Mouse (Mus musculus) retina, embryonic 14.5 days (tissue): ENCODE results near the gene Olfr1344.
"Not testable (repeated sequence)": the region's sequence is repeated elsewhere in the genome, so short reads cannot be mapped to it uniquely, and the experiment has no call there.

Experiments
- DNase-seq: peaks from one replicate; pipeline ENCODE4 v3.0.0-alpha.2; 2015; ENCODE audit warnings: low spot score

The Olfr1344 gene

DNA sequence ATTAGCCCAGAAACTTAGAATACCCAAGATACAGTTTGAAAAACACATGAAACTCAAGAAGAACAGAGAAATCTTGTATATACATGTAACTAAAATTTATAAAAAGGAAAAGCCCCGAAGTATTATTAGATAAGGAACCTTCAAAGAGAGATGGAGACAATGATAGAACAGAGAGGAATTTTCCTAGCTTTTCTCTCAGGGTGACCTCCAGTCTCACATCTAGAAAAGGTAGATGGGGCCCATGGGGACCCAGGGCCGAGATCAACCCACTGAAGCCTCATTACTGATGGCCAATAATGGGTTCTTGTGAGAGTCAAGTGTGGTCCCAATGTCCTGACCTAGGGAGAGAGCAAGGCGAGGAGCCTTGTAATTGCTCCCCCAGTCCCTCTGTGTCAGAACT lies at the start of gene Olfr1344:
Gene Olfr1344, plus strand, starts transcription at position 301 of the 400 bp plus-strand sequence.
- no peak for DNase-seq

DNA sequence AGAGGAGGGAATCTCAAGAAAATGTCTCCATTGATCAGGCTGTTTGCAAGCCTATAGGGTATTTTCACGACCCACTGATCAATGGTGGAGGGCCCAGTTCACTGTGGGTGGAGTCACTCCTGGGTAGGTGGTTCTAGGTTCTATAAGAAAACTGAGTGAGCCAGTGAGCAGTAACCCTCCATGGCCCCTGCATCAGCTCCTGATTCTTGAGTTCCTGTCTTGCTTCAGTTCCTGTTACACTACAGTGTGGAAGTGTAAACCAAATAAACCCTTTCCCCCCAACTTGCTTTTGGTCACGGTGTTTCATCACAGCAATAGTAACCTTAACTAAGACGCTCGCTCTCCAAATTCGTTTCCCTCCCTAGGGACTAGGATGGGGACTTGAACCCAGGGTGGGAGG lies 49.5 kb upstream of the Olfr1344 start:
- DNase-seq = no peak

DNA sequence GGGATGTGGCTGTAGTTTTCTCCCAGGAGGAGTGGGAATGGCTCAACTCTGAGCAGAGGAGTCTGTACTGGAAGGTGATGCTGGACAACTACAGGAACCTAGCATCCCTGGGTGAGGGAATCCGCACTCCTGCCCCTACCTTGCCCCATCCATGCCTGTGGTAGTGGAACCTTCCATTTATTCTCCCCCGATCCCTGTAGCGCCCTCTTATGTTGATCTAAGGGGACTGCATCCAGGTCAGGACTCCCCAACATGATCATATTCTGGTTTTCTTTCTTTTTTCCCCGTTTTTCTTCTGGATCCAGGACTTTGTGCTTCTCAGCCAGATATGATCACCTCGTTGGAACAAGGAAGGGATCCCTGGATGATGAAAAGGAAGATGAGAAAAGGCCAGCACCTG lies 49.0 kb upstream of the Olfr1344 start:
- no peak for DNase-seq

DNA sequence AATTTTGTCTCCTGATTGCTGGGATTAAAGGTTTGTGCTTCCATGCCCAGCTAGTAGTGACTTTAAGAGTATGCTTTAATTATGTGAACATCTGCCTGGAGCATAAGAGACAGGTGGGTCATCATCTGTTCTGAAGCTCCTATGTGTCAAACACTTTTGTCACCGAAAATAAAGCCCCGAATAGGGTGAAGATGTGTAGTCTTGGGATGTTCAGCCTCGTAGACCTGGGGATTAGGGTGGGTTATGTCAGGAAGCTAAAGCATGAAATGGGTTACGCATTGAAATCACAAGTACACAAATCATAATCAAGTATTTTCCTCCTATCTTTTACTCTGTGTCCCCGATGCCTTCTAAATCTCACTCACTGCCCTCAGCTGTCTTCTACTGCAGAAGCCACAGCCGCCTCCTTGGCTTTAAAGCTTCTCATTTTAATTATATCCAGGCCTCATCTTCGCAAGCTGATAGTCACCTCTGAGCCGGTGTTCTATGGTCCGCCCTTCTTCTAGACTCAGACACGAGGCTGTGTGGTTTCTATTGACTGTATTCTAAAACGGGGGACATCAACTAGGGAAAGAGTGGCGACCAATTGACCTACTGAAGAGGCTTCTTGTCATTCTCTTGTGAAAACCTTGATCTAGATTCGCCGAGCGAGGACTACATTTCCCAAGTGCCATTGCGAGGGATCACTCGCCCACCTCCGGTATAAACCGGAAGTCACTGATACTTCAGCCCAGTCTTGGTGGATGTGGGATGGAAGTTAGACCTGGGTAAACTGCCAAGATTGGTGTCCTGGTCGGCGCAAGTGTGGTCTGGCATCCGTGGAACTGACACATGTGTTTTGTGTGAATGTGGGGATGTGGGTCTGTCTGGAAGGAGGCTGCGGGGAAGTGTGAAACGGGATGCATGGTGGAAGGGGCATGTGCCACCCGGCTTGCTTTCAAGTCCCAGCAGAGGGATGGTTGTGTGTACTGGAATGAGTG lies 40.2 kb upstream of the Olfr1344 start, which contains the start of gene Smim17:
Gene Smim17, plus strand, starts transcription at position 720 of the 980 bp plus-strand sequence.
- peak; percentile 74 for DNase-seq

DNA sequence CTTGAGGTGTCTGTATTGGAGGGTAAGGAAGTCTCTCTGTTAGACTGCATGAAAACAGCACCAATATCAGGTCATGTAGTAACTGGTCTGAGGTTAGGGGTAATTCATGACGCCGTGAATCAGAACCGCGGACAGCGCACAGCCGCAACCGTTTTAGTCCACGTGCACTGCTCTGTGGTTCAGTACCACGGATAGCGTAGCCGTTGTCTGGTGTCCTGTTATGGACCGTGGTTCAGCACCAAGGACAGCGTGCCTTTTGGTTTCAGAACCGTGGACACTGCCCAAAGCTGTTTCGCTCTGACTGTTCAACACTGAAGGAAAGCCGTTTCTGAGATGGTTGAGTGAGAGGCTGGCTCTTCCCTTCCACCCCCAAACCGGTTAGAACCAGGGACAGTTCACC lies 28.4 kb upstream of the Olfr1344 start, which contains the start of gene Gm20715:
Gene Gm20715, plus strand, starts transcription at position 235 of the 400 bp plus-strand sequence.
- DNase-seq = peak; percentile 94

DNA sequence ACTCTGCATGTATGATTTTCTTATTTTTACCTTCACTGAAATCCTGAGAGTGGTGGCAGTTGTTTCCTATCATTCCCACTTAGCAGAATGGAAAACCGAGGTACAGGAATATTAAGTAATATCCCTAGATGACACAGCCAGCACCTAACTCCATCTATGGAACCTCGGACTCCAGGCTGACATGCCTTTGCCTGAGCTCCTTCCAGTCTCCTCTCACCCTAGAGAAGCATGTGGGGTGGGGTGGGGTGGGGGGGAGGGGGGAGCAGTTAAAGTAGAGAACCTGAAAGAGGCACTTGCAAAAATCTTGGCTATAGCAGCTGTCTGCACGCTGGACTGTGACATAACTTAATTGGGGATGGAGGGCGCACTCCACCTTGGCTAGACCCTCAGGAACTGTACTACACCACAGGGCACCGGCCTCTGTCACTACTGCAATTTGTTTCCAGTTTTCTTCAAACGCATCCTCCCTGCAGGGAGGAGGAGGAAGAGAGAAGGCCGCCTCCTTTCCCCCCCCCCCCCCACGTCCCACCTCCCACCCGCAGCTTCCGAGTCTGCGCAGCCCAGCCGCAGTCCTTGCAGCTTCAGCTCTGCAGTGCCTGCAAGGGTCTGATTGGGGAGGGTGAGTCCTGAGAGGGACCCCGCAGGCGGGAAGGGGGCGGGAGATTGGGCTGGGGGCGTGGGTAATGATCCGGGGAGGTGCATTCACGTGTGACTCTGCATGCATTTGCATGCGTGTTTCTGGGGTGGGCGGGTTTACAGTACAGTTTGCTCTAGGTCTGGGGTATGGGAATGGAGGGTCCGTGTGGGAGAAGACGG lies 23.7 kb upstream of the Olfr1344 start:
- no peak for DNase-seq

DNA sequence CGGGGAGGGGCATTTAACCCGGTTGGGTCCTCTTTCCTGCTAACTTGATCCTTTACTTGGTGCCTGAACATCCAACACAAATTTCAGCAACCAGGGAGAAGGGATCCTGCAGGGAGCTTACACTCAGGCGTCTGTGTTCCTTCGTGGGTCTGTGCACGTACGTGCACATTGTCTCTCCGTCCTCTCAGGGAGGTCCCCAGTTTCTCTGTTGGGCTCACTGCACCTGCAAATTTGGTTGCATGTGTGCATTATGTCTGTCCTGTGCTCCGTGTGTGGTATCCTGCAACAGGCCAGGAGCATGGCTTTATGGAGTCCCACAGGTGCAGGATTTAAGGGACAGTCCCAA lies 23.1 kb upstream of the Olfr1344 start:
- no peak for DNase-seq

DNA sequence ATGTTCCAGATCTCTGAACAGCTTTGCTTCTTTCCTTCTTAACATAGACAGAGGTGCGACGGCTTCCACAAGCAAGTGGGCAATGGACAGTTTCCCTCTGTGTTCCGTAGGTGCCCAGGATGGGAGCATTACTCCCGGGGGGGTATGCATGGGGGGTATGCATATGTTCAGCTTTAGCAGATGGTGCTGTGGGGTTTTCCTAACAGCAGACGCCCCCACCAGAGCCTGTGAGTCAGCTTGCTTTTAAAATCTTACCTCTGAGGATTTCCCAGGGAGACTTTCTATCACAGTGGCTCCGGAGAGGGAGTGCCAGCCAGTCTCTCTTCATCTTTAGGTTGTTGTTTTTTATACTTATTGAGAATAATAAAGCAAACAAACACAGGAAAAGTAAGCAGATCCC lies 18.6 kb upstream of the Olfr1344 start:
- no peak for DNase-seq

DNA sequence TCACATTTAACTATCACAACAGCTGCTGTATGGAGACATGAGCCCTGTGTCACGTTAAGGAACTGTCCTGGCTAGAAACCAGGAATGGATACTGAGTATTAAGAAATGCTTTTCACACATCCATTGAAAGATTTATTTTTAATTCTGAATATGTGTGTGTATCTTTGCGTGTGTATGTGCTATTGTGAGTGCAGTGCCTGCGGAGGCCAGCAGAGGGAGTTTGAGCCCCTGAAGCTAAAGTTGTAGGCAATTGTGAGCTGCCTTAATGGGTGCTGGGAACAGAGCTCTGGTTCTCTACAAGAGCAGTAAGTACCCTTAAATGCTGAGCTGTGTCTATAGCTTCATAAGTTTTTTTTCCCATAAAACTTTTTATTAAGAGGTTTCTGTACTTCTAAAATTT lies 9.1 kb upstream of the Olfr1344 start:
- no peak for DNase-seq

DNA sequence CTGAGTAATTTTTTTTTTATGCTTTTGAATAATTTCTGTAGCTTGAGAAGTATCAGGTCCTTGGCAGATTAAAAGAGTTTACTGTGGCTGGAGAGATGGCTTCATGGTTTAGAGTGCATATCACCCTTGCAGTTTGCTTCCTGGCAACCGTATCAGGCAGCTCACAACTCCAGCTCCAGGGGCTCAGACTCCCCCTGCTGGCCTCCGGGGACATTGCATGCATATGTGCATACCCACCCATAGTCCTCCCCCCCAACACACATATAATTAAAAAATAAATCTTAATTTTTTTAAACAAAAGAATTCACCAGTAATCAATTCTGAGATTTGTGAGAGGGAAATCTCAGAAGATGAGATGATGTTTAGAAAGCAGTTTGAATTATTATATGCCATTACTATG lies 8.1 kb upstream of the Olfr1344 start:
- DNase-seq = peak; percentile 37

DNA sequence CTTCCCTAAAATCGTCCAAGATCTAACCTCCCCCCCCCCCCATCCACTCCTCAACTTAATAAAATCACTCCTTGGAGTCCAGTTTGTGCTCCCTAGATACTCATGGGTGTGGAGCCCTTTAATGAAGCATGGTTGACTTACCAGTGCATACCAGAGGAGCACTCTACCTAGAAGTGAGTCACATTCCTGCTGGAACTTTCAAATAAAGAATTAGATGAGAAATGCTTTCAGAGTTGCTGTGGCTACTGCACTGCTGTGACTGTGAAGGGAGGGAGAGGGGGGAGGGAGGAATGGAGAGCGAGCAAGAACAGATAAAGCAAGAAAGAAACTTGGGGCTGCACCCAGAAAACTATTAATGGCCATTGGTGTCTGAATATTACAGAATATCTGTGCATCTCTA lies 2.7 kb downstream of the Olfr1344 start:
- no peak for DNase-seq

DNA sequence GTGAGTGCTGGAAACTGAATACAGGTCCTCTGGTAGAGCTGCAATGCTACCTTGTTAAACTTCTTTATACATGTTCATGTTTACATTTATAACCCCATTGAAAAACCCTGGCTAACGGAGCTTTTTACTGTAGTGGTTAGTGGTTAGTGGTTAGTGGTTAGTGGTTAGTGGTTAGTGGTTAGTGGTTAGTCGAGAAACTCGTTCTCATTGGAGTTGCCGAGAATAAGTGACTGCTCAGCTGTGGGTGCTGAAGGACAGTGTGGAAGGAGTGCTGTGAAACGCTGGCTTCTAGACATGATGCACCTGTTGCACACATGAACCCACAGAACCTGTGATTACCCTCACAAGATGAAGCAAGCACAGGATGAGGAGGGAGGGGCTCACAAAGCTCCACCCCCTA lies 9.3 kb downstream of the Olfr1344 start:
- no peak for DNase-seq

DNA sequence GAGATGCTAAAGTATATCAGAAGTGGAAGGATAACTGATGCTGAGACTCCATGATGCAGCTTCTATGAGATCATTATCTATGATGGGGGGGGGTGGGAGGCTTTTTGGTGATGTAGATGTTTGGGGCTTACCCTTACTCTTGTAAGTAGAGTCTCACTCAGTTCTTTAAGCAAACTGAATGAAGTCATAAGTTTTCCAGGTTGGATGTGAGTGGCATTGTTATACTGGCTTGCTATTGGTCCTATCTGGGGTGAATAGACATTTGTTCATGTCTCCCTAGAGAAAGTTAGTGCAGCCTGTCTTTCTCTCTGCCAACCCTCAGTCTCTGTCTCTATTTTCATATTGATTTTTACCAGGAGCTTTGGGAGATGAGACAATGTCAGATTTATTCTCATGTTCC lies 17.4 kb downstream of the Olfr1344 start, which contains the start of gene Olfr1336:
Gene Olfr1336, plus strand, starts transcription at position 301 of the 400 bp plus-strand sequence.
- no peak for DNase-seq

DNA sequence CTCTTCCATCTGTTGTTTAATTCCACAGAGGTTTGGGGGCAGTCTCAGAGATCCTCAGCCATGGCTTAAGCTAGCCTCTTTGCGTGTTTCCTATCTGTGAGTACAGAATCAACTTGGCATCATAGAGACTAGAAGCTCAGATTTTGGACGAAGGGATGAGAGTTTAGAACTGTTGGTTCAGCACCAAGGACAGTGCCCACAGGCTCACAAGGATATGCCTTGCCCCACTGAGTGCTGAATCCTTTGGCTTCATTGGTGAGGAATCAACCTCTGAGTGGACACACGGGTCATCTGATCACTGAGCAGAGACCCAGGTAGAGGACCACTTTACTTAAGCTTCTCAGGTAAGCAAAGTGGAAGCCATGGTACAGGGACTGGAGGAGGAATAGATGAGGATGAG lies 17.9 kb downstream of the Olfr1344 start:
- DNase-seq = no peak

DNA sequence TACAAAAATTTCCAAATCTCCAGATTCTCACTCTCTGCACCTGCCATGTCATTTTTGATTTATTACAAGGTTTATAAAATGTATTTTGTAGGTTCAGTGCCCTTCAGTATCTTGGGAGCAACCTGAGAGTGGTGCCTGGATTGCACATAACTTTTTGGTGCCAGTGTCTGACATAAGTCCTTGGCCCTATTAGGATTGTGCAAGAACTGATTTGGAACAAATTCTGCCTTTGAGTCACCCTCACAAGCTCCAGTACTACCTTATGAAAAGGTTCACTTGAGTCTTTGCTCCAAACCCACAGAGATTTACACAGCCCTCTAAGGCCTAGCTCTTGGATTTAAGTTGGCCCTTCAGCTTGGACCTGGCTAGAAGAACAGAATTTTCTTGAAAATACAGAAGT lies 28.5 kb downstream of the Olfr1344 start, which contains the start of gene Olfr1346:
Gene Olfr1346, plus strand, starts transcription at position 151 of the 400 bp plus-strand sequence.
- no peak for DNase-seq

DNA sequence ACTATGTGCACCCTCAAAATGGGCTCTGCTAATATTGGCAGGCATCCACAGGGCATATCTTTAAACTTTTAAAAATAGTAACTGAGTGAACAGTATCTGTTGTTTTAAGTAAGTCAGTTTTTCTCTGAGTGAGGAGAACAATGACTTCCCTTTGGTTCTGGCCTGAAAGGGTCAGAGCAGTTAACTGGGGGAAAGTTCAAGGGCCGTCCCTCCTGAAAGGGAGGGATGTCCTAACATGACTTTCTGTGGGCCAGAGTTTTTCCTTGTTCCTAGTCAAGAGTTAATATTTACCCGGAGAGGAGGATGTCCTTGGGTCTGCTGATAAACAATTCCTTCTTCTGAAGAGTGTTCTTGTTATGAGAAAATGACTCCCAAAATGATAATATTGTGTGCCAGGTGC lies 39.1 kb downstream of the Olfr1344 start:
- DNase-seq = not testable (repeated sequence)

DNA sequence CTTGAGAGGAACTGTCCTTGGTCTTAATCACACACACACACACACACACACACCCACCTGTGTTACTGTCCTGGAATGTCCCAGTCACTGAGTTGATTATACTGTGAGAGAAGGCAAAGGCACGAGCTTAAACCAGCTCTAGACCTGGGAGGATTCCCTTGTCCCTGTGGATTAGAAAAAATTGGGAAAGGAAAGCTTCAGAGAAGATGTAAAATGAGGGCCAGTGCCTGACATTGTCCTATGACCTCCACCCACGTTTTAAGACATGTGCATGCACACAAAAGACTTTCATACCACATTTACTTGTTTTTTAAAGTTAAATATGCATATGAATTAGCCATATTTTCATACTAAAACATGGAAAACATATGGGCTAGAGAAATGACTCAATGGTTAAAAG lies 48.4 kb downstream of the Olfr1344 start, which contains the start of gene Olfr5:
Gene Olfr5, minus strand, starts transcription at position 101 of the 400 bp plus-strand sequence.
- DNase-seq = no peak
